Mouse (Mus musculus): ENCODE data around the gene Gm2115.
A peak's percentile ranks its signal among the peaks of the same experiment; 100 is the strongest.

Gene Gm2115

GRCm38 (mm10) chr7:84528796-84529533 is at the start of gene Gm2115:
Gene Gm2115 (plus strand): TSS chr7:84528954.
- peak; percentile 44 to 64 for DNase-seq

- no peak for DNase-seq
Measured at GRCm38 (mm10) chr7:84483447-84484407, 45.0 kb upstream of the Gm2115 start.

DNA sequence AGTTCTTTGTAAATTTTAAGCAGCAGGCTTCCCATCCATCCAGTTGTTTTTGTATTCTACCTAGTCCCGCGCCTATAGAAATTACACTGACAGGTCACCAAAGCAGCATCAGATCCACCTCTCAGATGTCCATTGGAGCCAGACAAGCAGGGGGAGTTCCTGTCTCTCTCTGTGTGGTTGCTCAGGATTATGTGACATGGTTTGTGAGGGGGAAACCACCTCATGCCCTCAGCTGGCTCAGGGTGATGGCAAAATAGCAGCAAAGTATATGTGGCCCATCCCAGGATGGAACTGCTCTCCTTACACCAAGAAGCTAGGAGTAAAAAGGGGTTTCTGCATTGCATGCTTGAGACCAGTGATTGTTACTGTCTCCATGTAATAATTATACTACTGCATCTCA is 42.3 kb upstream of the Gm2115 start:
- no peak for DNase-seq

- DNase-seq: no peak
Measured at GRCm38 (mm10) chr7:84503163-84503562, 25.6 kb upstream of the Gm2115 start.

- no peak for DNase-seq
Measured at GRCm38 (mm10) chr7:84518533-84519198, 10.1 kb upstream of the Gm2115 start.

DNA sequence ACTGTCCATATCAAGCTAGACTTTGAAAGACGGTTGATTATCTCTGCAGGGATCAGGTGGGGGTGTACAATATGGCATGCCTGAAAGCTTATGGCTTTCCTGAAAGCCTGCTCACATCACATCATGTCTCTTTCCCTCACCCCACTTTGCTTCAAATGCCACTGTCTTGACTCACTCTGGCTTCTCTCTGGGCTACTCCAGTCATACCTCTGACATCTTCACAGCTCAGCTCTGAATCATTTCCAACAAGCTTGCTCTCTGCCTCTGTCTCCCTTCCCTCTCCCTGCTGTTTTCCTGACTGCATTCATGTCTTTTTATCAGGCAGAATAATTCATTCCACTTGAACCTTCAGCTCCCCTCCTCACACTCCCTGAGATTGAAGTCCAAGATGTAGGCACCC is 7.4 kb upstream of the Gm2115 start:
- DNase-seq: no peak

GRCm38 (mm10) chr7:84522426-84522825 is 6.3 kb upstream of the Gm2115 start:
- DNase-seq: peak; percentile 52 to 54

DNA sequence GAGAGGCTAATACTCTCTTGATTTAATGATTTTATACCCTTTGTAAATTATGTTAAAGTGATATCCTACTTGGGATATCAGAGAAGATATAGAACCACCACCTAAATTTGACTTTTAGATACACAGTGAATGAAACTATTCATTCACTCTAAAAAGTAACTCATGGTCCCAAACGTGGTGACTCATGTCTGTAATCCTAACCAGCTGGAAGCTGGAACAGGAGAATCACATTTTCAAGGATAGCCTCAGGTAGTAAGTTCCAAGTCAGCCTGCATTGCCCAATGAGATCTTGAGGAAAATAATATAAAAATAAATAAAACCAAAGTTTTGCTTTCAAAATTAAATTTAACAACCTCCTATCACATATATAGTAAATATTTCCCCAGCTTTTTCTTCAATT is 2.6 kb upstream of the Gm2115 start:
- DNase-seq: no peak

DNA sequence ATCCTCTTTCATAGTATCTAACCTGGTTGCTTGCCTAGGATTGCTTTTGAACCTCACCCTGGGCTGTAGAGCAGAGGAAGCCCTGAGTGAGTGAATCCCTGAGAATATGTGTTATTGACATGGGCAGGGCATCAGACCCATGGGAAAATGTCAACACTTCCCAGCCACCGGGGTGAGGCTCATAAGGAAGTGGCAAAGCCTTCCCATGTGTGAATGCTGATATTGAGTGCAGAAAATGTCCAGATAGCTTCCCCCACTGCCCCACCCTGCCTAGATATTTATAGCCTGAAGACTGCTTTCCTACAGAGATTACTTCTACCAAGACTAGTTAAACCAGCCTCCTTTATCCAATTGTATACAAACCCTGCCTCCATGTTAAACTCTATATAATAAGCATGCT is 4.0 kb downstream of the Gm2115 start:
- DNase-seq: no peak

- no peak for DNase-seq
Measured at GRCm38 (mm10) chr7:84534632-84535031, 5.9 kb downstream of the Gm2115 start.

DNA sequence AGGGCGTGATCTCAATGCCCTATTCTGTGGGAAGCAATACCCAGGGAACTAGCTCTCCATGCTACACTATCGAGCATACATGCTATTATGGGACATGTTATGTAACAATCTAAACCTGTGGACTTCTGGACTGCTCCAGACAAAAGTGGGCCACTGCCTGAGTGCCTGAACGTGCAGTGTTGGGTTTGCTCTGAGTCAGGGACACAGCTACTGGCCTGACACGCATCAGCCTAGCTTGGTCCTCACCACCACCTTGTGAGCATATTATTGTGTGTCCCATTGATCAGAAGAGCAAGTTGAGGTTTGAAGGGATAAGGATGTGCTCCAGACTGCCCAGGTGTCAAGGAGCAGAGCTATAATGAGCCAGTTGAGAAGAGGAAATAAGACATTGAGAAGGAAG is 16.2 kb downstream of the Gm2115 start:
- DNase-seq: no peak

- DNase-seq: no peak
Measured at GRCm38 (mm10) chr7:84546667-84547066, 17.9 kb downstream of the Gm2115 start.

GRCm38 (mm10) chr7:84551472-84551871 is 22.7 kb downstream of the Gm2115 start:
- DNase-seq: no peak

DNA sequence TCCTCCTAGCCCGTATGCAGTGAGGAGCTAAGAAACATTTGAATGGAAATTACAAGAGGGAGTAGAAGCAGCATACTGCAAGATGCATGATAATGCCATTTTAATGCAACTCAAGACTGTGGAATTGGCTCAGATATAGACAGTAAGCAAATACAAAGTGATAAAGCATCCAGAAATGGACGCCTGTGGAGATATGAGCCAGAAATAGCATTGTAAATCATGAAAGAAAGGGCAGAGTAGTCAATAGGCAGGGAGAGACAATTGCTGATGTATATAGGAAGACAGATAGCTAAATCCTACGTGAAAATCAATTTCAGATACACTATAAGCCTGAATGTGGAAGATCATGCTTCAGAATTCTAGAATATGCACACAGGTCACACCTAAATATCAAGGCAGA is 26.5 kb downstream of the Gm2115 start:
- DNase-seq: no peak

DNA sequence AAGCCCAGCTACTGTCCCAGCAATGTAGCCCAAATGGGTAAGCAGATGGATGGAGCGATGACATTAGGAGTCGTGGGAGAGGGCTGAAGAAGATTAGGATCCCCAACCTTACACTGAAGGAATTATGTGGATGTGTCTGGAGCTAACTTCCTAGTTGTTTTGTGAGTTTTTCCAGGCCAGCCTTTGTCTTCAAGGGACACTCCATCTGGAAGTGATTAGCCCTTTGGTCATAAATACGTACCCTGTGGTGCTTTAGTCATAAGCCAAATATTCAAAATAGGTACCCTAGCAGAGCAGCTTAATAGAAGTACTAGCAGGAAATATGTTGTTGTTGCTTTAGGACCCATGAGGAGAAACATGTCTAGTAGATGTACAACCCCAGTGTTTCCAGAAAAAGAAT is 28.6 kb downstream of the Gm2115 start:
- DNase-seq: no peak

DNA sequence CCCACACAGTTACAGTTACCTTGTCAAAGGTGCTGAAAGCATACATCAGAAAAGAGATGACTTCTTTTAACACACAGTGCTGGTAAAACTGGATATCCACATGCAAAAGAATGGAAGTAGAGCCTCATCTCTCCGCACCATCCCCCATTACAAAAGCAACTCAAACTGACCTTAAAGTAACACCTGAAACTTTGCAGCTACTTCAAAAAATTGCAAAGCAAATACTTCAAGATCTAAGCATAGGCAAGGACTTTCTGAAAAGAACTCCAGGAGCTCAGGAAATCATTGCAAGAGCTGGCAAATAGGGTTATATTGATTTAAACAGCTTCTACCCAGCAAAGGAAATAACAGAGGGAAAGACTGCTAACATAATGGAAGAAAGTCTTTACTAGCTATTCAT is 31.7 kb downstream of the Gm2115 start:
- DNase-seq: peak in 1 of 2 experiments; percentile 23

DNA sequence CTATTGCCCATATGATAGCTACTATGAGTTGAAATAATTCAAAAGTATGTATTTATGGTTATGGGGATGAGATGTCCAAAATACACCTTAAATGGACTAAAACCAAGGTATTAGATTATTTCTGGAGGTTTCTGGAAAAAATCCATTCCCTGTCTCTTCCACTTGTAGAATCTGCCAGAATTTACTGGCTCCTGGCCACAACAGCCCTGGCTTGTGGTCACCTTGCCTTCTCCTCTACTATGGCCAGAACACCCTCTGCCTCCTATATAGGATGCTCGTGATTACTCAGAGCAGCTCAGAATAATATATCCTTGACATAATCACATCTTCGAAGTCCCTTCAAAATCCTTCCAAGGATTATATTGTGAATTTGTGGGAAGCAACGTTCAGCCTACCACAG is 35.5 kb downstream of the Gm2115 start:
- no peak for DNase-seq

GRCm38 (mm10) chr7:84566200-84566599 is 37.4 kb downstream of the Gm2115 start:
- DNase-seq: no peak

- no peak for DNase-seq
Measured at GRCm38 (mm10) chr7:84577034-84577433, 48.3 kb downstream of the Gm2115 start.

- no peak for DNase-seq
Measured at GRCm38 (mm10) chr7:84578841-84579240, 50.1 kb downstream of the Gm2115 start.

- no peak for DNase-seq
Measured at GRCm38 (mm10) chr7:84579769-84580168, 51.0 kb downstream of the Gm2115 start.

DNA sequence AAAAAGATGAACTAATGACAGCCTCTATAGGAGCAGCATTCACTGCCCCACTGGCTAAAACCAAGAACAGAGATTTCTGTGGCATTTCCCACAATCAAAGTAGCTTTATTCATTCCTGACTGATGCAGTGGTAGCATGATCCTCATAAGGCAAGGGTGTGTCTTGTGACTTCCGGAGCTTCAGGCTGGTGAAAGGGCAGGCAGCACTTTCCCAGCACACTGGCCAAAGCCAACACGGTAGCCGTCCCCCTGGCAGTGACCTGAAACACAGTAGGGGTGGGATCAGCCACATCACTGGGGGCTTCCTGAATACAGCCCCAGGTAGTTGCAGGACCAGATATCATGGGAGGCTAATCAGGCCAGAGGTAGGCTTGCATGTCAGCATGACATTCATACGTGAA is 56.3 kb downstream of the Gm2115 start:
- DNase-seq: no peak

GRCm38 (mm10) chr7:84586360-84587100 is 57.8 kb downstream of the Gm2115 start:
- no peak for DNase-seq

Data from lung, adult 18-20 months (tissue).